Mouse (Mus musculus) C2C12 (cell line): ENCODE results near the gene Utp14b.

Source experiments
- CEBPB ChIP-seq: IDR thresholded peaks from one replicate; pipeline ENCODE4 v1.6.1; 2011; ENCODE audit warnings: low read depth, mild to moderate bottlenecking, control low read depth, moderate library complexity
- CTCF ChIP-seq: IDR thresholded peaks from one replicate; pipeline ENCODE4 v1.5.1; 2011; ENCODE audit not compliant: control insufficient read depth, insufficient read depth, insufficient read length
- FOSL1 ChIP-seq: IDR thresholded peaks from one replicate; pipeline ENCODE4 v1.8.0; 2011; ENCODE audit warnings: mild to moderate bottlenecking, low read length; ENCODE audit not compliant: poor library complexity, insufficient read depth, severe bottlenecking
- MAX ChIP-seq: IDR thresholded peaks from one replicate; pipeline ENCODE4 v1.6.1; 2011; ENCODE audit warnings: mild to moderate bottlenecking, control low read depth
- MYOD1 ChIP-seq: IDR thresholded peaks from one replicate; pipeline ENCODE4 v1.6.1; 2011; ENCODE audit warnings: low read depth; ENCODE audit not compliant: control insufficient read depth, insufficient read length
- MYOG ChIP-seq: IDR thresholded peaks from one replicate; pipeline ENCODE4 v1.6.1; 2011; ENCODE audit not compliant: control insufficient read depth, insufficient read length; ENCODE audit errors: extremely low read depth
- USF1 ChIP-seq: IDR thresholded peaks from one replicate; pipeline ENCODE4 v1.6.1; 2011; ENCODE audit warnings: low read depth, mild to moderate bottlenecking, control low read depth, moderate library complexity

DNA sequence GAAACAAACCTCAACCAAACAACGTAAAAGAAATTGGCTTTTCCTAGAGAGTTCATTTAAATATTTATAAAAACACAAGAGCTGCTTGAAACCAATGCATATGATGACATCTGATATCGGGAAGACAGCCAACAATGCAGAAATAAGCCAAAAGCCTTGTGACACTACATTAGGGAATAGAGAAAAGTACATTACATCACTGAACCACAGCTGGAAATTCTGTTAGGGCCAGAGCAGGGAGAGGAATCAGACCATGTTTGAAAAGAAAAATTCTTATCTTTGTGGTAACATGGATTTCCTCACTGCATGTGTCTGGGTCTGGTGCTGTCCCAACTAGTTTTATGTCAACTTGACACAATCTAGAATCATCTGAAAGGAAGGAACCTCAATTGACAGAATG is 15.6 kb upstream of the Utp14b start:
- TF ChIP-seq USF1 (no peak), CTCF (no peak), MYOG (no peak), MYOD1 (no peak), CEBPB (no peak), MAX (no peak), FOSL1 (no peak)
